Mouse (Mus musculus) testis, adult 2 months (tissue): ENCODE measurements at regions not wholly inside any gene's neighbourhood (a gene's known extent, or its start where the extent isn't known, plus 50 kb on each side); places are given as distances from the start of the nearest gene placed in this dataset.
A peak's percentile ranks its signal among the peaks of the same experiment; 100 is the strongest.

Experiments used
- H3K27ac ChIP-seq: fragments of 200-500 bp; 2 replicates; pipeline ENCODE4 v1.5.1; 2012; ENCODE audit warnings: low read depth, low read length; ENCODE audit not compliant: control insufficient read depth, insufficient read depth
- H3K27me3 ChIP-seq: fragments of 200-500 bp; 2 replicates; pipeline ENCODE4 v1.6.1; 2012; ENCODE audit warnings: mild to moderate bottlenecking, low read length, moderate library complexity; ENCODE audit not compliant: control insufficient read depth, insufficient read depth
- H3K36me3 ChIP-seq: fragments of 200-500 bp; 2 replicates; pipeline ENCODE4 v1.6.1; 2012; ENCODE audit warnings: mild to moderate bottlenecking, low read length; ENCODE audit not compliant: control insufficient read depth, insufficient read depth
- H3K4me1 ChIP-seq: fragments of 200-500 bp; 2 replicates; pipeline ENCODE4 v1.6.1; 2012; ENCODE audit warnings: low read length; ENCODE audit not compliant: control insufficient read depth, insufficient read depth
- H3K4me3 ChIP-seq: fragments of 200-500 bp; 2 replicates; pipeline ENCODE4 v1.5.1; 2012; ENCODE audit warnings: low read depth, mild to moderate bottlenecking, low read length, moderate library complexity, mixed read lengths; ENCODE audit not compliant: control insufficient read depth
- CTCF ChIP-seq: fragments of 200-500 bp; IDR thresholded peaks from 2 replicates; pipeline ENCODE4 v1.5.1; 2012; ENCODE audit warnings: low read depth, mild to moderate bottlenecking, inconsistent platforms, low read length, moderate library complexity; ENCODE audit not compliant: control insufficient read depth, insufficient read depth, insufficient replicate concordance
- POLR2A ChIP-seq: fragments of 200-500 bp; IDR thresholded peaks from 2 replicates; pipeline ENCODE4 v1.6.1; 2012; ENCODE audit warnings: low read depth, mild to moderate bottlenecking, inconsistent platforms, low read length, moderate library complexity; ENCODE audit not compliant: control insufficient read depth

GRCm38 (mm10) chr5:46367328-46367727, 509.9 kb upstream of the Lcorl start:
- Histone ChIP-seq H3K4me1 (no peaks in the 10 kb centered on the region), H3K27ac (no peak overlapping the region), H3K27me3 (no peaks in the 10 kb centered on the region), H3K36me3 (no peaks in the 10 kb centered on the region), H3K4me3 (no peak overlapping the region)
- no peak for TF ChIP-seq CTCF
- no peak for TF ChIP-seq POLR2A

GRCm38 (mm10) chr5:46363661-46364060, 506.2 kb upstream of the Lcorl start:
- Histone ChIP-seq H3K4me3 (no peak overlapping the region), H3K27ac (no peak overlapping the region), H3K4me1 (no peaks in the 10 kb centered on the region), H3K27me3 (no peaks in the 10 kb centered on the region), H3K36me3 (no peaks in the 10 kb centered on the region)
- no peak for TF ChIP-seq POLR2A
- TF ChIP-seq CTCF = no peak

- no peak for TF ChIP-seq CTCF
- Histone ChIP-seq H3K27me3 (no peaks in the 10 kb centered on the region), H3K27ac (no peak overlapping the region), H3K36me3 (no peaks in the 10 kb centered on the region), H3K4me3 (no peak overlapping the region), H3K4me1 (no peaks in the 10 kb centered on the region)
Measured at GRCm38 (mm10) chr5:46361637-46362036, 504.2 kb upstream of the Lcorl start.

- TF ChIP-seq POLR2A (no peak), CTCF (no peak)
- Histone ChIP-seq H3K4me1 (no peaks in the 10 kb centered on the region), H3K4me3 (no peak overlapping the region), H3K27me3 (no peaks in the 10 kb centered on the region), H3K36me3 (no peaks in the 10 kb centered on the region), H3K27ac (no peak overlapping the region)
Measured at GRCm38 (mm10) chr5:46348448-46348847, 491.0 kb upstream of the Lcorl start.

GRCm38 (mm10) chr5:46347368-46348083, 490.1 kb upstream of the Lcorl start:
- Histone ChIP-seq H3K4me1 (no peaks in the 10 kb centered on the region), H3K27me3 (no peaks in the 10 kb centered on the region), H3K27ac (no peak overlapping the region), H3K4me3 (no peak overlapping the region), H3K36me3 (no peaks in the 10 kb centered on the region)
- peak; percentile 55; the same call in 1 of the 2 replicates for TF ChIP-seq CTCF
- TF ChIP-seq POLR2A = no peak

- Histone ChIP-seq H3K27me3 (no peaks in the 10 kb centered on the region), H3K36me3 (no peaks in the 10 kb centered on the region), H3K27ac (no peak overlapping the region), H3K4me1 (no peaks in the 10 kb centered on the region), H3K4me3 (no peak overlapping the region)
- TF ChIP-seq POLR2A = no peak
- no peak for TF ChIP-seq CTCF
Measured at GRCm38 (mm10) chr5:46338461-46338860, 481.0 kb upstream of the Lcorl start.

GRCm38 (mm10) chr5:46330880-46331279, 473.5 kb upstream of the Lcorl start:
- H3K4me1 ChIP-seq = no peaks in the 10 kb centered on the region
- no peaks in the 10 kb centered on the region for H3K27me3 ChIP-seq
- TF ChIP-seq POLR2A = no peak
- no peak for TF ChIP-seq CTCF
- no peak overlapping the region for H3K27ac ChIP-seq
- no peak overlapping the region for H3K4me3 ChIP-seq
- no peaks in the 10 kb centered on the region for H3K36me3 ChIP-seq
